Mouse (Mus musculus): ENCODE measurements around the gene Wdfy3. TPM values are rescaled to one million over a fixed set of nuclear protein-coding genes. Genes with fewer than 3 reads are reported as not detected.
"Not testable (repeated sequence)": the region's sequence is repeated elsewhere in the genome, so short reads cannot be mapped to it uniquely, and the experiment has no call there.

The Wdfy3 gene
- polyA plus RNA-seq (2015; fragmentation: Nextera tagmentation; extraction: Ambion mirVana) = 20.1 and 22.4 TPM in 2 replicates

DNA sequence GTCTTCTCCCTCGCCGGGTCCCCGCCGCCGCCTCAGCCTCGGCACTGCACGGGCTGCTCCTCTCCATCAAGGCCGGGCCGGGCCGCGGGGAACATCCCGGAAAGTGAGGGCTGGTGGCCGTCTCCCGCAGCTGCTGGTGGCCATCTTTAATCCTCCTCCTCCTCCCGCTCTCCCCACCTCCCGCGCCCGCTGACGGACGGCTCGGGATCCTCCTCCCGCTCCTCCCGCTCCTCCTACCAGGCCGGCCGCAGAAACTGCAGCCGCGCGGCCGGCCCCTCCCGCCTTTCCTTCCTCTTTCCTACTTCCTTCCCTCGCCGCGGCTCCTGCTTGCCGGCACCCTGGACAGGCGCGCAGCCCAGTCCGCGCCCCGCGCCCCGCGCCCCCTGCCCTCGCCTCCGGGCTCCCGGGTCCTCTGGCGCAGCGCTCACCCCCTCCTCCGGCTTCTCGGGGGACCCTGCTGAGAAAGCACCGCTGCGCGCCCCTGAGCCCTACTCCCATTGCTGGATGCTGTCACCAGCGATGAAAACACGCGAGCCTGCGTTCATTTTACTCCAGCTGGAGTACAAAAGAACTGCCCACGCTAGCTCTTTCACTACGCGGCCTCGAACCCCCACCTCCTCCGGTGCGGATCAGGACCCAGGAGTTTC, at the start of gene Wdfy3:
Wdfy3 (minus strand) TSS at position 155 of the 647 bp plus-strand sequence.
- Histone ChIP-seq H3K9me3 (ENCODE audit: low read length) (no peaks in the 10 kb centered on the region), H3K27me3 (ENCODE audit: insufficient read depth, low read length) (no peaks in the 10 kb centered on the region), H3K9ac (replicated peaks; ENCODE audit: low read length) (peak within 1 kb of the TSS; percentile 99), H3K36me3 (ENCODE audit: insufficient read depth, low read length) (no peaks in the 10 kb centered on the region), H3K27ac (ENCODE audit: low read length) (peak within 1 kb of the TSS; percentile 95), H3K4me2 (replicated peaks; ENCODE audit: low read depth, low read length) (peak within 1 kb of the TSS; percentile 71), H3K4me3 (ENCODE audit: low read length) (peak within 1 kb of the TSS; percentile 92), H3K4me1 (ENCODE audit: insufficient read depth, low read length) (peaks cover 19% of the 10 kb centered on the region)
- under 1% methylated on average over 42 of the region's 62 CpGs for WGBS
- peak; percentile 95 for ATAC-seq (ENCODE audit: low FRiP score, low TSS enrichment)

DNA sequence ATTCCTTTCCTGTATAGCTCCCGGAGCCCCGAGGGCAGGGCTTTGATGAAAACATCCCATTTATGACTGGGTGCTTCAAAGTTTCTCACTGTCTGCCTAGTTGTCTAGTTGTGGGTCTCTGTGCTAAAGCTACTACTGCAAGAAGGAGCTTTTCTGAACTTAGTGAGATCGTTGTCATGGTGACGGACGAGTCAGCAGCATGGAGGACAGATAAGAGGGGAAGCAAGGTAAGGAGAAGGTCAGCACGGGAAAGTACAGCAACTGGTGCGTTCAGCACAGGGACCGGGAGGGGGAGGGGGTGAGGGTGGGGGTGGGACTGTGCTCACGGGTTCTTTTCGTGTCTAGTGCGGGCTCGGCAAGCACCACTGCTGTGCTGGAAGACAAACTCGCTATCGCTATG, 43.3 kb upstream of the Wdfy3 start:
- no peaks in the 10 kb centered on the region for H3K4me1 ChIP-seq (ENCODE audit: insufficient read depth, low read length)
- ATAC-seq (ENCODE audit: low FRiP score, low TSS enrichment) = no peak
- H3K27me3 ChIP-seq (ENCODE audit: insufficient read depth, low read length) = no peaks in the 10 kb centered on the region
- no peak overlapping the region for H3K9ac ChIP-seq (replicated peaks; ENCODE audit: low read length)
- no peak overlapping the region for H3K27ac ChIP-seq (ENCODE audit: low read length)
- no peaks in the 10 kb centered on the region for H3K9me3 ChIP-seq (ENCODE audit: low read length)
- H3K36me3 ChIP-seq (ENCODE audit: insufficient read depth, low read length) = no peaks in the 10 kb centered on the region
- H3K4me2 ChIP-seq (replicated peaks; ENCODE audit: low read depth, low read length) = no peak overlapping the region
- WGBS = 53% methylated on average over 14 of the region's 14 CpGs
- H3K4me3 ChIP-seq (ENCODE audit: low read length) = no peak overlapping the region

DNA sequence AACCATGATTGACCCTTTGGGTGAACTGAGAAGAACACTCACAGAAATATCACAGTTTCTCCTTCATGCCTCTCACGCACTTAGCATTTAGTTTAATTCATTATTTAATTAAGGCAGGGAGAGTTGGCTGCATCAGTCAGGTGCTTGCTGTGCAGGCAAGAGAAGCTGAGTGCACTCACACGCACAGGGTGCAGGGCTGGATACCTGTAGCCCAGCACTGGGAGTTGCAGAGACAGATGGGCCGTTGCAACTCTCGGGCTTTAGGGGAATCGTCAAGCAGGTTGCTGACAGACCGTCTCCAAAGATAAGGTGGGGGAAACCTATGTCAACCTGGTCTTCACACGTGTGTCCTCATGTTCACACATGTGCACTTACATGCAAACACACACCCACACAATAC, 42.3 kb upstream of the Wdfy3 start:
- no peaks in the 10 kb centered on the region for H3K36me3 ChIP-seq (ENCODE audit: insufficient read depth, low read length)
- no peak for ATAC-seq (ENCODE audit: low FRiP score, low TSS enrichment)
- H3K4me1 ChIP-seq (ENCODE audit: insufficient read depth, low read length) = no peaks in the 10 kb centered on the region
- H3K9ac ChIP-seq (replicated peaks; ENCODE audit: low read length) = no peak overlapping the region
- no peaks in the 10 kb centered on the region for H3K9me3 ChIP-seq (ENCODE audit: low read length)
- no peak overlapping the region for H3K4me2 ChIP-seq (replicated peaks; ENCODE audit: low read depth, low read length)
- H3K27me3 ChIP-seq (ENCODE audit: insufficient read depth, low read length) = no peaks in the 10 kb centered on the region
- WGBS = 83% methylated on average over 7 of the region's 7 CpGs
- no peak overlapping the region for H3K27ac ChIP-seq (ENCODE audit: low read length)
- no peak overlapping the region for H3K4me3 ChIP-seq (ENCODE audit: low read length)

DNA sequence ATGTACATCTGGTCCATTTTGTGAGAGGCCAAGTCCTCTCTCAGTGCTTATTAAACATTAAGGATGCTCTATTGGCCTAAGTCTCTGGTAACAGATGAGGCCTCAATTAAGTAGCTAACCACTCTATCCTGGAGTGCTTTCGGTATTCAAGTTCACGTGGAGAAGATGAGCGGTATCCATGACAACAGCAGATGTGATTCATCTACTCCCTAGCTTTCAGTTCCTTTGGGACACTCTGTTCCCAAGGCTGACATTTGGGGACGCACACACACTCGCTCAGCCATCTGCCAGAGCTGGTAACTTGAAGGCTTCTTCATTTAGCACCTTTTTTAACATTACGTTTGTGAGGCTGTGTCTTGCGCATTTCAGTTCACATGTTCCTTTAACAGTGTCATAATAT, 40.3 kb upstream of the Wdfy3 start:
- ATAC-seq (ENCODE audit: low FRiP score, low TSS enrichment) = no peak
- WGBS = 80% methylated on average over 7 of the region's 7 CpGs
- no peak overlapping the region for H3K9ac ChIP-seq (replicated peaks; ENCODE audit: low read length)

DNA sequence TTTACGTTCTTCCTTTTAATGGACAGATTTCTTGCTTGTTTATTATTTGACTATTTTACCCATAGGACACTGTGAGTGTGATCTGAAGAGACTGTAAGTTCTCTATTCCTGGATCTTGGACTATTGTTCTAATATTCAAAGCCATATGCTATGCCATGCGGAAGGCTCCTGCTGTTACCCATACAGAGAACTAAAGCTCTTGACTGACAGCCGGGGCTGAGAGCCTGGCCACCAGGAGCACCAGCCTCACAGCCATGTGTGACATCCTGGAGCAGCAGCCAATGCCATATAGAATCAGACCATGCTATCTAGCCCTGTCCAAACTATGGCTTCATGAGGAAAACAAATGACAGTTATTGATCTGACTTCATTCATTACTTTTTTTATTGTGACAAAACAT, 36.2 kb upstream of the Wdfy3 start:
- 77% methylated on average over 3 of the region's 3 CpGs for WGBS
- no peaks in the 10 kb centered on the region for H3K36me3 ChIP-seq (ENCODE audit: insufficient read depth, low read length)

More for the DNA sequence above, 40.3 kb upstream of the Wdfy3 start:
- H3K36me3 ChIP-seq (ENCODE audit: insufficient read depth, low read length) = no peaks in the 10 kb centered on the region
- H3K4me2 ChIP-seq (replicated peaks; ENCODE audit: low read depth, low read length) = no peak overlapping the region
- no peaks in the 10 kb centered on the region for H3K9me3 ChIP-seq (ENCODE audit: low read length)
- H3K27me3 ChIP-seq (ENCODE audit: insufficient read depth, low read length) = no peaks in the 10 kb centered on the region
- no peak overlapping the region for H3K27ac ChIP-seq (ENCODE audit: low read length)
- H3K4me1 ChIP-seq (ENCODE audit: insufficient read depth, low read length) = no peaks in the 10 kb centered on the region
- H3K4me3 ChIP-seq (ENCODE audit: low read length) = no peak overlapping the region

DNA sequence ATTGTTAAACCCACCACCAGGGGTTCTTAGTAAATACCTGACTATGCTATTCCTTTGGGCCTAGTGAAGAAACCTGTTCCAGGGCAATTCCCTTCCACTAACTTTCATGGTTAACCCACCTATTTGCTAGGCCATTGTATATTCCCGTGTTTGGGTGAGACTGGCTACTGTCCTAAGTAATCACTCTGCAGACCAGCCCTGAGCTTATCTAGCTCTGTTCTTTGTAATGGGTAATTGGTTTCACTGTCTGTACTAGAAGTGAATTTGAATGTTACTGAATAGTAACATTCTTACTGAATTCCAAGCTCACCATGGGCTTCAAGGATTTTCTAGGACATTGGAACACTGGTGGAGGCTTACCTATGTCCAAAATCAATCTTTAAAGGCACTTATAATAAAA, 32.1 kb upstream of the Wdfy3 start:
- H3K4me2 ChIP-seq (replicated peaks; ENCODE audit: low read depth, low read length); H3K9me3 ChIP-seq (ENCODE audit: low read length); ATAC-seq (ENCODE audit: low FRiP score, low TSS enrichment); H3K27me3 ChIP-seq (ENCODE audit: insufficient read depth, low read length); H3K4me3 ChIP-seq (ENCODE audit: low read length); H3K4me1 ChIP-seq (ENCODE audit: insufficient read depth, low read length); H3K36me3 ChIP-seq (ENCODE audit: insufficient read depth, low read length); H3K9ac ChIP-seq (replicated peaks; ENCODE audit: low read length); H3K27ac ChIP-seq (ENCODE audit: low read length): not testable (repeated sequence)
- WGBS = 92% methylated on average over 1 of the region's 1 CpGs

More for the DNA sequence above, 36.2 kb upstream of the Wdfy3 start:
- Histone ChIP-seq H3K4me2 (replicated peaks; ENCODE audit: low read depth, low read length) (no peak overlapping the region), H3K4me3 (ENCODE audit: low read length) (no peak overlapping the region), H3K9me3 (ENCODE audit: low read length) (no peaks in the 10 kb centered on the region), H3K9ac (replicated peaks; ENCODE audit: low read length) (no peak overlapping the region), H3K4me1 (ENCODE audit: insufficient read depth, low read length) (no peaks in the 10 kb centered on the region), H3K27ac (ENCODE audit: low read length) (no peak overlapping the region), H3K27me3 (ENCODE audit: insufficient read depth, low read length) (no peaks in the 10 kb centered on the region)
- no peak for ATAC-seq (ENCODE audit: low FRiP score, low TSS enrichment)

DNA sequence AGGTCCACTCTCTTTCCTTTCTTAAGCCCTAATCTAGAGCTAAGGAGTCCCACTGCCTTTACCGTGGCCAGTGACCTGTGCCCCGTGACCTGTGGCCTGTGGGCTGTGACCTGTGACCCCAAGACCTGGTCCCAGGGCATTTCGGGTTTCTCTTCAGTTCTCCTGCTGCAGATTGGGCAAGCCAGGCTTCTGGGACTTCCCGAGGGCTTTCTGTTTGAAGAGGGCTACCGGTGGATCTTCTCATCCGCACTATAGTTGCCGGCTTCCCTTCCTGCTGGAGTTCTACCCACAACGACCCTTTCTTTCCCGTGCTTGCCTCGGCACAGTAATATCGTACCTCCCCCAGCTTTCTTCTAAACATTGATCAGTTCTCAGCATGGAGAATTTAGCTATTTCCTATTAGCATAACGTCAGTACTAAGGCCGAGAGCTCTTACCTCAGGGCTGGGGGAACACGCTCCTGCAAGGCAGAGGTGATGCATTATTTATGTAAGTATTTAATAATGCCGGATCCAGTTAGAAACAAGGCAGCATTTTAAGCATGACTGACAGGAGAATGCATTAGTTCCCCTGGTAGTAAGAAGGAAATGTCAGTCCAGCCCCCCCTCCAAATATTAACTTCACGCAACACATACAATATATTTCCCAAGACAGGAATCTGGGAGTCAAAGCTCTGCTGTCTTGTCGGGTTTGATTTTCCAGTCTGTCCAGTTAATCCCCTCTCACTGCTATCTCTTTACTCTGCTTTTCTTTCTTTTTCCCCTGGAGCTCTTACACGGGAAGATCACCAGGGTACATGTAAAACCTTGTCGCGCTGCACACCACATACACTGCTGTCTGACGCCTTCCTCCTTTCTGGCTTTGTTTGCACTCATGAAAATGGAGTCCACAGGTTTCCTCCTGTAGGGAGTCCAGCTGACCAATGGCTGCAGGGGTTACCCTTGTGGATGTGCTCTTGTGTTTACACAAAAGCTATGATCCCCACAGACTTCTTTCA, 30.8 kb upstream of the Wdfy3 start:
- no peak overlapping the region for H3K4me3 ChIP-seq (ENCODE audit: low read length)
- H3K36me3 ChIP-seq (ENCODE audit: insufficient read depth, low read length) = no peaks in the 10 kb centered on the region
- H3K9ac ChIP-seq (replicated peaks; ENCODE audit: low read length) = no peak overlapping the region
- no peak overlapping the region for H3K4me2 ChIP-seq (replicated peaks; ENCODE audit: low read depth, low read length)
- 64% methylated on average over 21 of the region's 21 CpGs for WGBS
- no peak overlapping the region for H3K27ac ChIP-seq (ENCODE audit: low read length)
- no peaks in the 10 kb centered on the region for H3K27me3 ChIP-seq (ENCODE audit: insufficient read depth, low read length)
- 0 out of 2 replicates have a peak, but pooled peaks cover 3% of the 10 kb centered on the region for H3K9me3 ChIP-seq (ENCODE audit: low read length)
- no peak for ATAC-seq (ENCODE audit: low FRiP score, low TSS enrichment)
- H3K4me1 ChIP-seq (ENCODE audit: insufficient read depth, low read length) = no peaks in the 10 kb centered on the region

DNA sequence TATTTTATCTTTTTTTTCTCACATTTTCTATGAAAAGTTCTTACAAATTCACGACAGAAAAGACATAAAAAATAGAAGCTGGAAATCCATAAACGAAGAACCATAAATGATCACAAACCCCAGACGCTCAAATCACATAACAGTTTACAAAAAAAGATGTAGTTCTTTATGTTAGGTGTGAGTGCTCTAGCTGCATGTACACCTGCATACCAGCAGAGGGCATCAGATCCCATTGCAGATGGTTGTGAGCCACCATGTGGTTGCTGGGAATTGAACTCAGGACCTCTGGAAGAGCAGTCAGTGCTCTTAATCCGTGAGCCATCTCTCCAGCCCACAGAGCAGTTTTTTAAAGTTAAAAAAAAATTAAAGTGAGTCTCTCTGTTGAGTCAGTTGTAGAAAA, 25.9 kb upstream of the Wdfy3 start:
- no peaks in the 10 kb centered on the region for H3K36me3 ChIP-seq (ENCODE audit: insufficient read depth, low read length)
- H3K4me3 ChIP-seq (ENCODE audit: low read length) = no peak overlapping the region
- 84% methylated on average over 4 of the region's 4 CpGs for WGBS
- no peak overlapping the region for H3K9ac ChIP-seq (replicated peaks; ENCODE audit: low read length)
- no peak overlapping the region for H3K4me2 ChIP-seq (replicated peaks; ENCODE audit: low read depth, low read length)
- H3K27me3 ChIP-seq (ENCODE audit: insufficient read depth, low read length) = no peaks in the 10 kb centered on the region
- no peaks in the 10 kb centered on the region for H3K4me1 ChIP-seq (ENCODE audit: insufficient read depth, low read length)
- H3K9me3 ChIP-seq (ENCODE audit: low read length) = 0 out of 2 replicates have a peak, but pooled peaks cover 3% of the 10 kb centered on the region
- no peak for ATAC-seq (ENCODE audit: low FRiP score, low TSS enrichment)
- no peak overlapping the region for H3K27ac ChIP-seq (ENCODE audit: low read length)

DNA sequence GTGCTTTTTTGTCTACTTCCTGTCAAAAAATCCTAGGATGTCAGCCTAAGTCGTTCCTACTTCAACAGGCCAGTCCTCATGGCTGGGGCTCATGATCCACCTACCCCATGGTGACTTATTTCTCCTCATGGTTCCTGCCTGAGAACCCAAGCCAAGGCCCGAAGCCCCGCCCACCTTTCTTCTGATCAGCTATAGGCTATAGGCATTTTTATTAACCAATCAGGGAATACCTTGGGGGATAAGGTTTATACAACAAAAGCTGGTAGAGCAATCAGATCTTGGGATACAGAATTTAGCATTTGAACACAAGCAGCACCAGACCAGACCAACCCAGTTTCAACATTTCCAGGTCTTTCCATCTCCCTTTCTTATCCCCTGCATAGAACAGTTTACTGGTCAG, 21.0 kb upstream of the Wdfy3 start:
- H3K9me3 ChIP-seq (ENCODE audit: low read length) = 0 out of 2 replicates have a peak, but pooled peaks cover 2% of the 10 kb centered on the region
- H3K36me3 ChIP-seq (ENCODE audit: insufficient read depth, low read length) = no peaks in the 10 kb centered on the region
- no peak overlapping the region for H3K9ac ChIP-seq (replicated peaks; ENCODE audit: low read length)
- 80% methylated on average over 3 of the region's 3 CpGs for WGBS
- H3K4me2 ChIP-seq (replicated peaks; ENCODE audit: low read depth, low read length) = no peak overlapping the region
- no peak for ATAC-seq (ENCODE audit: low FRiP score, low TSS enrichment)
- H3K27ac ChIP-seq (ENCODE audit: low read length) = no peak overlapping the region
- H3K4me3 ChIP-seq (ENCODE audit: low read length) = no peak overlapping the region
- H3K27me3 ChIP-seq (ENCODE audit: insufficient read depth, low read length) = no peaks in the 10 kb centered on the region
- no peaks in the 10 kb centered on the region for H3K4me1 ChIP-seq (ENCODE audit: insufficient read depth, low read length)
